Mouse (Mus musculus): ENCODE measurements around the gene Suz12. TPM values are rescaled to one million over a fixed set of nuclear protein-coding genes. Genes with fewer than 3 reads are reported as not detected.
A peak's percentile ranks its signal among the peaks of the same experiment; 100 is the strongest.

Suz12 gene
- polyA plus RNA-seq (2012; rRNA removed) = 0.93 and 2.0 TPM in 2 replicates

DNA sequence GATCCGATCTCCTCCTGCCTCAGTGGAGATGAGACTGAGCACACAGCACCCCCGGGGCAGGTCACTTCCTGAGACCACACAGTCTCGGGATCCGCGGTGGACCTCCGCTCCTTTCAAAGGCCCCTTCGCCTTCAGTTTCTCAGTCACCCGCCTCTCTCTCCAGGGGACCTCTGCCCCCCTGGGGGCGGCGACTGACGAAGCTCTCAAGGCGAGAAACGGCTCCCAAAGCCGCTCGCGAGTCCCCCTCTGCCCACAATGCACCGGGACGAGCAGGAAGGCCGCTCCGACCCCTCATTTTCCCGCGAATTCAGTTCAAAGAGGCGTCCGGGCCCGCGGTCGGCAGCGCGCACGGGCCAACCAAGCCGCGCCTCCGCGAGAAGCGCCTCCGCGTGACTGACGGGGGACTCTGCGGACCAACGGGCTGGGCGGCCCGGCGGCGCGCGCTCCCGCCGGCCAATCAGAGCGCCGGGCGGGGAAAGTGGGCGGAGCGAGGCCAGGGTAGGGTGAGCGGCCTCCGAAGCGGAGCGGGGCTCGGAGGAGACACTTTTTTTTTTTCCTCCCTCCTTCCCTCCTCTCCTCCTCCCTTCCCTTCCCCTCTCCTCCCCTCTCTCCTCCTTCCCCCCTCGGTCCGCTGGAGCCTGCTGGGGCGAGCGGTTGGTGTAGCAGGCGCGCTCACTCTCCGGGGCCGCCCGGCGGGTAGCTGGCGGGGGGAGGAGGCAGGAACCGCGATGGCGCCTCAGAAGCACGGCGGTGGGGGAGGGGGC lies at the start of gene Suz12:
Gene Suz12 (plus strand): TSS at position 515 of the 764 bp plus-strand sequence.
- Histone ChIP-seq H3K27me3 (ENCODE audit: control insufficient read depth, insufficient read depth, low read length) (no peaks in the 10 kb centered on the region), H3K36me3 (ENCODE audit: control insufficient read depth, insufficient read depth, low read length) (peaks cover 5% of the 10 kb centered on the region), H3K4me1 (ENCODE audit: control insufficient read depth, insufficient read depth, insufficient read length, low read length) (no peaks in the 10 kb centered on the region), H3K27ac (ENCODE audit: insufficient read depth, low read depth, low read length) (peak within 1 kb of the TSS; percentile 74), H3K4me3 (ENCODE audit: low read depth, low read length) (peak within 1 kb of the TSS; percentile 91)
- under 1% methylated on average over 74 of the region's 74 CpGs for WGBS
- no peak for TF ChIP-seq CTCF (IDR thresholded peaks at IDR 0.05; ENCODE audit: extremely low read depth, insufficient read length, insufficient replicate concordance, low read depth, low read length)
- TF ChIP-seq POLR2A (IDR thresholded peaks at IDR 0.05; ENCODE audit: low read depth, low read length) = peak; percentile 52; the same call in 1 of the 2 replicates

DNA sequence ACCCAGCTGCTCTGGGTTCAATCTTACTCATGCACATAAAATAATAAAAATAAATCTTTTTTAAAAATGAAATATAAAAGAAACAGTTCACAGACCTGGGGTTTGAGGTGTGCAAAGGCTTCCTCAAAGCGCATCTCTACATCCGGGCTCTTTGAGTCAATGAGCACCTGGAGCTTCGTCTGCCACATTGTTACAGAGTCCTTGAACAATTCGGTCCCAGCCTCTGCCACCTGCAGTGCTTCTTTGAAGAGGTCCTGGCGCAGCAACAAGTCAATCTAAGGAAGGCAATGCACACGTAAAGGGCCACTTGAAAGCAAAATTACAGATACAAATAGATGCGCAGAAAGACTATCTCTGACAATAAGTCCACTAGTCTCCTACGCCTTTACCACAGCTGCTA lies 49.8 kb upstream of the Suz12 start:
- Histone ChIP-seq H3K36me3 (ENCODE audit: control insufficient read depth, insufficient read depth, low read length) (peaks cover 57% of the 10 kb centered on the region), H3K27me3 (ENCODE audit: control insufficient read depth, insufficient read depth, low read length) (no peaks in the 10 kb centered on the region), H3K4me1 (ENCODE audit: control insufficient read depth, insufficient read depth, insufficient read length, low read length) (no peaks in the 10 kb centered on the region), H3K4me3 (ENCODE audit: low read depth, low read length) (no peak overlapping the region), H3K27ac (ENCODE audit: insufficient read depth, low read depth, low read length) (no peak overlapping the region)
- WGBS = 92% methylated on average over 8 of the region's 8 CpGs
- TF ChIP-seq POLR2A (IDR thresholded peaks at IDR 0.05; ENCODE audit: low read depth, low read length) (no peak), CTCF (IDR thresholded peaks at IDR 0.05; ENCODE audit: extremely low read depth, insufficient read length, insufficient replicate concordance, low read depth, low read length) (no peak)

DNA sequence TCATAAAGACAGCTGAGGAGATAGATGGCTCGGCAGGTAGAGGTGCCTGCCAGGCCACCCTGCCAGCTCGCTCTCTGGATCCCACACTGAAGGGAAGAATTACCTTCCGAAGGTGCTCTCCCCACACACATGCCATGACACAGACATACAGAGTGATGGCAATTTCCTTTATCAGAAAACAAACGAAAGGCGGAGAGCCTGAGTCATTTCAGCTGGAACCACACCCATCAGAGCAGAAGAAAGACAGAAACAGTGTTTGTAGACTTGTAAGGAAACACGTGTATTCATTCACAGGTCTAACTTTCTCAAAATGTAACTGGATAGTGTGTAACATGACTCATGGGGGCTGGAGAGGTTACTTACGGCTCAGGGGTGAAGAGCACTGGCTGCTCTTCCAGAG lies 49.3 kb upstream of the Suz12 start:
- Histone ChIP-seq H3K36me3 (ENCODE audit: control insufficient read depth, insufficient read depth, low read length) (peaks cover 58% of the 10 kb centered on the region), H3K27me3 (ENCODE audit: control insufficient read depth, insufficient read depth, low read length) (no peaks in the 10 kb centered on the region), H3K4me3 (ENCODE audit: low read depth, low read length) (no peak overlapping the region), H3K27ac (ENCODE audit: insufficient read depth, low read depth, low read length) (no peak overlapping the region), H3K4me1 (ENCODE audit: control insufficient read depth, insufficient read depth, insufficient read length, low read length) (no peaks in the 10 kb centered on the region)
- TF ChIP-seq POLR2A (IDR thresholded peaks at IDR 0.05; ENCODE audit: low read depth, low read length) (no peak), CTCF (IDR thresholded peaks at IDR 0.05; ENCODE audit: extremely low read depth, insufficient read length, insufficient replicate concordance, low read depth, low read length) (no peak)
- WGBS = 49% methylated on average over 7 of the region's 7 CpGs

DNA sequence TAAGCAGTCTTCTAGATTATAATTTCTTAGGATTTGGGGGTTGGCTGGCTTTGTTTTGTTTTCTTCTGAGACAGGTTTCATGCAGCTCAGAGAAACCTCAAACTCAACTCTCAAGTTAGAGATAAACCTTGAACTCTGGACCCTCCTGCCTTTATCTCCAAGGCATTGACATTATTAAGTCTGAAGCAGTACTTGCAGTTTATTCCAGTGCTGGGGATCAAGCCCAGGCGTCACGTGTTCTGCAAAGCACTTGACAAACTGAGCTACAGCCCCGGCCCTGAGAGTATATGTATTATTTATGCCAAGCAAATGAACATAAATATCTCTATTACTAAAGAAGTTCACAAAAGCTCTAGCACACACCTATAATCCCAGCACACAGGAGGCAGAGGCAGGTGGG lies 45.6 kb upstream of the Suz12 start:
- Histone ChIP-seq H3K27ac (ENCODE audit: insufficient read depth, low read depth, low read length) (no peak overlapping the region), H3K27me3 (ENCODE audit: control insufficient read depth, insufficient read depth, low read length) (no peaks in the 10 kb centered on the region), H3K4me3 (ENCODE audit: low read depth, low read length) (no peak overlapping the region), H3K36me3 (ENCODE audit: control insufficient read depth, insufficient read depth, low read length) (peaks cover 56% of the 10 kb centered on the region), H3K4me1 (ENCODE audit: control insufficient read depth, insufficient read depth, insufficient read length, low read length) (no peaks in the 10 kb centered on the region)
- WGBS = 37% methylated on average over 3 of the region's 3 CpGs
- no peak for TF ChIP-seq CTCF (IDR thresholded peaks at IDR 0.05; ENCODE audit: extremely low read depth, insufficient read length, insufficient replicate concordance, low read depth, low read length)
- TF ChIP-seq POLR2A (IDR thresholded peaks at IDR 0.05; ENCODE audit: low read depth, low read length) = no peak

DNA sequence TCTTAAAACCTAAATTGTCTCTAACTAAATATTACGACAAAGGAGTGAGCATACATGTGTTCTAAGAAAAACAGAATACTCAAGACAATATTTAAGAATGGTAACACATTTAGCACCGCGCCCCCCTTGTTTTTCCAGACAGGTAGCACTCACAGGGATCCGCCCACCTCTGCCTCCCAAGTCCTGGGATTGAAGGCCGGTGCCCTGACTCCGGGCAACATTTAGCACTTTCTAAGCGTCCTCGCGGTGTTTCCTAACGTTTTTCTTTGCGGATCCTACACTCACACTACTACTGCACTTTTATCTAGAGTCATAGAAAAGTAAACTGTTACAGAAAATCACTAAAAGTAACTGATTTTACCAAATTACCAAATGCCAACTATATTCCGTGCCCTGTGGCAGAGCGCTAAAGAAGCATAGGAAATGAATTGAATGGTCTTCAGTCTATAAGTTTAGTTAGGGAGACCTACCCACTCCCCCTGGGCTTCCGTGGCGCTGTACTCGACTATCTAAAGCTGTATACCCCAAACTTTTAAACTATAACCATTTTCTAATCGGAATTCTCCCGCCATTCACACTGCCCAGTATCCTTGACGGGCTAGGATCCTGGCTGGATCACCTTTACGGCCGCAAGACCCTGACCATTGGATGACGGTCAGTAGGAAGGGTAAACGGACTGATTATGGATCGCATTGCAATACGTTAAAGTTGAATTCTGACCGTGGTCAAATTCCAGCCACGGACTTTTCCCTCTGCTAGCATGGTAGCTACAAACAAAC lies 31.4 kb upstream of the Suz12 start:
- WGBS = 5% methylated on average over 27 of the region's 27 CpGs
- H3K4me3 ChIP-seq (ENCODE audit: low read depth, low read length) = peak overlapping the region; percentile 78

DNA sequence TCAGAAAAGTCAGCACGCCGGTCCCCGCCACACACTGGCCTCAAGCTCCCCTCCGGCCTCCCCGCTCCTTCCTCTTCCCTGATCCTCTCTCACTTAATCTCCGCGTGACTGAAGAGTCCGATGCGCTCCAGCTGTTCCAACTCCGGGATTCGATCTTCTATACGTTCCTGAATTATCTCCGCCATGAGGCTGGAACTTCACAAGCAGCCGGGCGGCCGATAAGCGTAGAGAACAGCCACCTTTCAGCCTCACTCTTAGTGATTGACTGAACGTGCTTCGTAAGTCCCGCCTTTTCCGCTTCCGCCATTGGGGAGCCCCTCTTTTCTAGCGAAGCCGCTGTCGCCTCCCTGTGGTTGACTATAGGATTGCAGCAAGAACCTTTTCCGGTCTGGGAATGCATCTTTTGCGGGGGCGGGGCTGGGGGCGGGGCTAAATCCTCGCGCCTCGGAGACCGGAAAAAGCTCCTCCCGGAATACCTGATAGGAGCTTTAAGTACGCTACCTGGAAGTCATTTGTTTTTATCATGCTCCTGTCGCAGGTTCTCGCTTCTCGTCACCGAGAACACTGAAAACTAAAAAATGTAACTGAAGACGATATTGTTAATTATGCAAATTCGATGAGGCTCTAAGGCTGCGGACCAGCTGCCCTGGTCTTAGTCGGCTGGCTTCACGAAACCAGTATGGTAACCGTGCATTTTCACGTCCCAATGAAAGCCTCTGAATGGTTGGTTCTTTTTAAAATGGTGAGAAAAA lies 30.6 kb upstream of the Suz12 start, which contains the start of gene Utp6:
Gene Utp6 (minus strand): TSS at position 266 of the 752 bp plus-strand sequence.
- peak; percentile 67; the same call in 1 of the 2 replicates for TF ChIP-seq CTCF (IDR thresholded peaks at IDR 0.05; ENCODE audit: extremely low read depth, insufficient read length, insufficient replicate concordance, low read depth, low read length)
- TF ChIP-seq POLR2A (IDR thresholded peaks at IDR 0.05; ENCODE audit: low read depth, low read length) = peak; percentile 60; the same call in 1 of the 2 replicates
- peak within 1 kb of the TSS; percentile 40 for H3K27ac ChIP-seq (ENCODE audit: insufficient read depth, low read depth, low read length)

More for the DNA sequence above, 31.4 kb upstream of the Suz12 start:
- peaks cover 16% of the 10 kb centered on the region for H3K36me3 ChIP-seq (ENCODE audit: control insufficient read depth, insufficient read depth, low read length)
- TF ChIP-seq CTCF (IDR thresholded peaks at IDR 0.05; ENCODE audit: extremely low read depth, insufficient read length, insufficient replicate concordance, low read depth, low read length) = no peak
- TF ChIP-seq POLR2A (IDR thresholded peaks at IDR 0.05; ENCODE audit: low read depth, low read length) = no peak
- H3K27ac ChIP-seq (ENCODE audit: insufficient read depth, low read depth, low read length) = peak overlapping the region; percentile 40; the same call in 1 of the 2 replicates
- H3K27me3 ChIP-seq (ENCODE audit: control insufficient read depth, insufficient read depth, low read length) = no peaks in the 10 kb centered on the region
- no peaks in the 10 kb centered on the region; the same call in 1 of the 2 replicates for H3K4me1 ChIP-seq (ENCODE audit: control insufficient read depth, insufficient read depth, insufficient read length, low read length)

More for the DNA sequence above, 30.6 kb upstream of the Suz12 start, which contains the start of gene Utp6:
- Histone ChIP-seq H3K27me3 (ENCODE audit: control insufficient read depth, insufficient read depth, low read length) (no peaks in the 10 kb centered on the region), H3K4me1 (ENCODE audit: control insufficient read depth, insufficient read depth, insufficient read length, low read length) (no peaks in the 10 kb centered on the region; the same call in 1 of the 2 replicates), H3K4me3 (ENCODE audit: low read depth, low read length) (peak within 1 kb of the TSS; percentile 78), H3K36me3 (ENCODE audit: control insufficient read depth, insufficient read depth, low read length) (peaks cover 11% of the 10 kb centered on the region)
- under 1% methylated on average over 46 of the region's 46 CpGs for WGBS
